Mouse (Mus musculus) forebrain, embryonic 13.5 days (tissue): ENCODE data around the gene Tff3. TPM values are rescaled to one million over a fixed set of nuclear protein-coding genes. Genes with fewer than 3 reads are reported as not detected.

Experiments
- ATAC-seq: fragments of 200-750 bp; cut with Nextera tagmentation; 2 replicates; pipeline ENCODE4 v1.8.0; 2017
- H3K27ac ChIP-seq: fragments of 300-500 bp; sonication (generic); 2 replicates; pipeline ENCODE4 v1.5.1; 2015; ENCODE audit warnings: inconsistent platforms, mild to moderate bottlenecking, moderate library complexity
- H3K27me3 ChIP-seq: fragments of 300-500 bp; sonication (generic); 2 replicates; pipeline ENCODE4 v1.6.1; 2015; ENCODE audit warnings: mild to moderate bottlenecking, inconsistent platforms
- H3K36me3 ChIP-seq: fragments of 300-500 bp; sonication (generic); 2 replicates; pipeline ENCODE4 v1.6.1; 2015; ENCODE audit warnings: mild to moderate bottlenecking, inconsistent platforms; ENCODE audit not compliant: poor library complexity, severe bottlenecking
- H3K4me1 ChIP-seq: fragments of 300-500 bp; sonication (generic); 2 replicates; pipeline ENCODE4 v1.6.1; 2015; ENCODE audit warnings: inconsistent platforms
- H3K4me2 ChIP-seq: fragments of 300-500 bp; sonication (generic); 2 replicates; pipeline ENCODE4 v1.6.1; 2015; ENCODE audit warnings: inconsistent platforms, mild to moderate bottlenecking, moderate library complexity
- H3K4me3 ChIP-seq: fragments of 300-500 bp; sonication (generic); 2 replicates; pipeline ENCODE4 v1.5.1; 2015; ENCODE audit warnings: mild to moderate bottlenecking, inconsistent platforms
- H3K9ac ChIP-seq: fragments of 300-500 bp; sonication (generic); 2 replicates; pipeline ENCODE4 v1.6.1; 2015; ENCODE audit warnings: mild to moderate bottlenecking, inconsistent platforms
- H3K9me3 ChIP-seq: fragments of 300-500 bp; sonication (generic); replicated peaks from 2 replicates; pipeline ENCODE4 v1.6.1; 2016; ENCODE audit warnings: inconsistent platforms
- WGBS: fragments of 180-500 bp; shearing (Covaris S2); methylation state at CpG from one replicate; pipeline ENCODE4 v1.1.7; 2015; 5-methylcytosine and 5-hydroxymethylcytosine counted together
- polyA plus RNA-seq: library from polyadenylated mRNA; unstranded; fragments of >200 nt; fragmentation: Nextera tagmentation; extraction: Ambion mirVana; gene quantifications from 2 replicates; pipeline ENCODE4 v1.2.1, GENCODE M21; 2015

The Tff3 gene
- polyA plus RNA-seq, 1 experiment from 2014 or later = 0.52 TPM

GRCm38 (mm10) chr17:31144040-31145037 is 14.9 kb upstream of the Tff3 start, which contains the start of gene Tff2:
Gene Tff2, minus strand, starts transcription at chr17:31144282.
- ATAC-seq = no peak
- Histone ChIP-seq H3K4me3 (no peak within 1 kb of the TSS), H3K9ac (no peak within 1 kb of the TSS), H3K27me3 (no peaks in the 10 kb centered on the region), H3K4me2 (no peak within 1 kb of the TSS), H3K4me1 (peaks cover 4% of the 10 kb centered on the region), H3K27ac (no peak within 1 kb of the TSS), H3K9me3 (no peaks in the 10 kb centered on the region; the same call in 1 of the 2 replicates), H3K36me3 (no peaks in the 10 kb centered on the region)
- 67% methylated on average over 15 of the region's 15 CpGs for WGBS

GRCm38 (mm10) chr17:31142116-31142515 is 12.7 kb upstream of the Tff3 start:
- no peaks in the 10 kb centered on the region for H3K27me3 ChIP-seq
- no peak overlapping the region for H3K4me2 ChIP-seq
- H3K9ac ChIP-seq = no peak overlapping the region
- peaks cover 4% of the 10 kb centered on the region for H3K4me1 ChIP-seq
- H3K4me3 ChIP-seq = no peak overlapping the region
- no peaks in the 10 kb centered on the region for H3K9me3 ChIP-seq
- no peak for ATAC-seq
- H3K36me3 ChIP-seq = no peaks in the 10 kb centered on the region
- no peak overlapping the region for H3K27ac ChIP-seq
- WGBS = 92% methylated on average over 7 of the region's 7 CpGs

GRCm38 (mm10) chr17:31138398-31138797 is 9.0 kb upstream of the Tff3 start:
- Histone ChIP-seq H3K4me2 (no peak overlapping the region), H3K4me3 (no peak overlapping the region), H3K36me3 (no peaks in the 10 kb centered on the region), H3K4me1 (no peaks in the 10 kb centered on the region), H3K9me3 (no peaks in the 10 kb centered on the region), H3K27ac (no peak overlapping the region), H3K27me3 (no peaks in the 10 kb centered on the region), H3K9ac (no peak overlapping the region)
- 21% methylated on average over 5 of the region's 5 CpGs for WGBS
- ATAC-seq = no peak

DNA sequence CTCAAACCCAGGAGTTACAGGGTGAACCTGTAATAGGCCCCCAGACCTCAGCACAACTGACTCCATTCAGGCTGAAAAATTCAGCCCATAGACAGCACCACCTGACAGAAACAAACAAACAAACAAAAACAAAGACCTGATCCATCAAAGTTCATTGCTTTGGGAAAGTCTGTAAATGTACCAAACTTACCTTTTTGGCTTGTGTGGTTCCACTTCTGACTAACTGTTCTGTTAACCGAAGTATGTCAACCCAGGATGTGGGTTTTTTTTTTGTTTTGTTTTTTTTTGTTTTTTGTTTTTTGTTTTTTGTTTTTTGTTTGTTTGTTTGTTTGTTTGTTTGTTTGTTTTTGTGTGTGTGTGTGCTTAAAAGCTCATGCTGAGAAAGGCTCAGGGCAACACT is 7.4 kb upstream of the Tff3 start:
- no peak for ATAC-seq
- Histone ChIP-seq H3K4me3 (no peak overlapping the region), H3K4me1 (no peaks in the 10 kb centered on the region), H3K27ac (no peak overlapping the region), H3K27me3 (no peaks in the 10 kb centered on the region), H3K9me3 (no peaks in the 10 kb centered on the region), H3K4me2 (no peak overlapping the region), H3K36me3 (no peaks in the 10 kb centered on the region), H3K9ac (no peak overlapping the region)
- 88% methylated on average over 1 of the region's 1 CpGs for WGBS

- no peaks in the 10 kb centered on the region for H3K9me3 ChIP-seq
- no peaks in the 10 kb centered on the region for H3K27me3 ChIP-seq
- H3K9ac ChIP-seq = no peak overlapping the region
- ATAC-seq = no peak
- H3K36me3 ChIP-seq = no peaks in the 10 kb centered on the region
- H3K27ac ChIP-seq = no peak overlapping the region
- 67% methylated on average over 3 of the region's 3 CpGs for WGBS
- H3K4me1 ChIP-seq = no peaks in the 10 kb centered on the region
- H3K4me2 ChIP-seq = no peak overlapping the region
- H3K4me3 ChIP-seq = no peak overlapping the region
These were observed 6.8 kb upstream of the Tff3 start for GRCm38 (mm10) chr17:31136291-31136690.

DNA sequence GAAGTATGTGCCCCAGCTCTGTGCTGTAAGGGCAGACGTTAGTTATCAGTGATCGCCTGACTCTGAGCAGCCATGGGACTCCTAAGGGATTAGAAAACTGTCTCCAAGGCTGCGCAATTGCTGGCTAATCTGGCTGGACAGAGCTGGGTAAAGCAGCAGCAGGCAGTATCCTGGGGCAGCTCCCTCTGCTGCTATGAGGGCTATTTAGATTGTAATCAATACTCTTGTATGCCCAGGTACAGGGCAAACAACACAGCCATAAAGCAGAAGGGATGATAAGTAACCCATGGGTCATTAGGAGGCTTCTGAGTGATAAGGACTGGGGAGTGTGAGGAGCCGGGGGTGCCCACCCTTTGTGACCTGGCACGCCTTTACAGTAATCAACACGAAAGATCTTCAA is 5.5 kb upstream of the Tff3 start:
- H3K4me2 ChIP-seq = no peak overlapping the region
- H3K9me3 ChIP-seq = no peaks in the 10 kb centered on the region
- no peaks in the 10 kb centered on the region for H3K36me3 ChIP-seq
- H3K9ac ChIP-seq = no peak overlapping the region
- H3K27me3 ChIP-seq = no peaks in the 10 kb centered on the region
- no peaks in the 10 kb centered on the region for H3K4me1 ChIP-seq
- ATAC-seq = no peak
- WGBS = 83% methylated on average over 6 of the region's 6 CpGs
- no peak overlapping the region for H3K27ac ChIP-seq
- no peak overlapping the region for H3K4me3 ChIP-seq

GRCm38 (mm10) chr17:31133776-31134175 is 4.3 kb upstream of the Tff3 start:
- Histone ChIP-seq H3K4me3 (no peak overlapping the region), H3K36me3 (no peaks in the 10 kb centered on the region), H3K27me3 (no peaks in the 10 kb centered on the region), H3K9ac (no peak overlapping the region), H3K4me1 (0 out of 2 replicates have a peak, but pooled peaks cover 5% of the 10 kb centered on the region), H3K27ac (no peak overlapping the region), H3K9me3 (no peaks in the 10 kb centered on the region), H3K4me2 (no peak overlapping the region)
- ATAC-seq = no peak
- WGBS = 78% methylated on average over 15 of the region's 15 CpGs

DNA sequence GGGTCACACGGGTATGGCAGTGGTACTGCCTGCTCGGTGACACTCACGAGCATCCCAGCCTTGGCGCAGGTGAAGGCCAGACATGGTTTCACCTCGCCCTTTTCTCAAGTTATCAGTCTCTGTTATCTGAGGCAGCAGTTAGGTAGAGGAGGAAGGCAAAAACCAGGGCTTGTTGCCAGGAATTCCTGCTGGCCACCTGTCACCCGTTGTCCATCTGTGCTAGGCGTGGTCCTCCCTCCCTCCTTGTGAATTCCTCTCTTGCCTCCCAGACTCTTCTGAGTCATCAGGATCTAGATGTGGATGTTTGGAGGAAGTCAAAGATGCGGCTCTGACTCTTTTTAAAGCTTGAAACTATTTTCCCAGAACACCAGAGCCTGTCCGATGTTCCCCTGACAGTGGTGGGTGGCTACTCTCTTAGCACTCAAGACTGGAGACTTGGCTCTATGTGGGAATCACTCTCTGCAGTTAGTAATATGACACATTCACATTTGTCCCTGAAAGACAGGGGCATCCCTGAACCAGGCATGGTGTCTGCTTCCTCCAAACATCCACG is 1.9 kb upstream of the Tff3 start:
- 0 out of 2 replicates have a peak, but pooled peaks cover 5% of the 10 kb centered on the region for H3K4me1 ChIP-seq
- no peak overlapping the region for H3K4me3 ChIP-seq
- H3K27me3 ChIP-seq = no peaks in the 10 kb centered on the region
- H3K4me2 ChIP-seq = no peak overlapping the region
- H3K9ac ChIP-seq = no peak overlapping the region
- no peak for ATAC-seq
- 78% methylated on average over 10 of the region's 10 CpGs for WGBS
- no peaks in the 10 kb centered on the region for H3K36me3 ChIP-seq
- H3K9me3 ChIP-seq = no peaks in the 10 kb centered on the region
- H3K27ac ChIP-seq = no peak overlapping the region

- no peak overlapping the region for H3K4me2 ChIP-seq
- H3K27me3 ChIP-seq = no peaks in the 10 kb centered on the region
- WGBS = 86% methylated on average over 9 of the region's 9 CpGs
- H3K36me3 ChIP-seq = no peaks in the 10 kb centered on the region
- H3K27ac ChIP-seq = no peak overlapping the region
- no peak overlapping the region for H3K9ac ChIP-seq
- H3K9me3 ChIP-seq = peaks cover under 1% of the 10 kb centered on the region; the same call in 1 of the 2 replicates
- no peak for ATAC-seq
- no peak overlapping the region for H3K4me3 ChIP-seq
- H3K4me1 ChIP-seq = peaks cover 15% of the 10 kb centered on the region; the same call in 1 of the 2 replicates
These were observed 633 bp downstream of the Tff3 start for GRCm38 (mm10) chr17:31128708-31129318.

- Histone ChIP-seq H3K27me3 (no peaks in the 10 kb centered on the region), H3K9me3 (peaks cover 11% of the 10 kb centered on the region; the same call in 1 of the 2 replicates), H3K36me3 (no peaks in the 10 kb centered on the region), H3K4me2 (no peak overlapping the region), H3K4me3 (no peak overlapping the region), H3K9ac (no peak overlapping the region), H3K27ac (no peak overlapping the region), H3K4me1 (peaks cover 15% of the 10 kb centered on the region; the same call in 1 of the 2 replicates)
- 46% methylated on average over 9 of the region's 9 CpGs for WGBS
- peak; percentile 70 for ATAC-seq
These were observed 3.7 kb downstream of the Tff3 start for GRCm38 (mm10) chr17:31125548-31126266.

GRCm38 (mm10) chr17:31121975-31122374 is 7.5 kb downstream of the Tff3 start:
- 14% methylated on average over 8 of the region's 8 CpGs for WGBS
- H3K4me3 ChIP-seq = no peak overlapping the region
- no peak overlapping the region for H3K4me2 ChIP-seq
- H3K9me3 ChIP-seq = peaks cover 11% of the 10 kb centered on the region; the same call in 1 of the 2 replicates
- 0 out of 2 replicates have a peak, but pooled peaks cover 4% of the 10 kb centered on the region for H3K36me3 ChIP-seq
- no peak overlapping the region for H3K9ac ChIP-seq
- H3K4me1 ChIP-seq = peaks cover 10% of the 10 kb centered on the region; the same call in 1 of the 2 replicates
- no peaks in the 10 kb centered on the region for H3K27me3 ChIP-seq
- no peak overlapping the region for H3K27ac ChIP-seq
- no peak for ATAC-seq
